Mouse (Mus musculus): ENCODE data around the gene Sept1. TPM values are rescaled to one million over a fixed set of nuclear protein-coding genes. Genes with fewer than 3 reads are reported as not detected.

The Sept1 gene
- polyA plus RNA-seq (2015; fragmentation: Nextera tagmentation; extraction: Ambion mirVana) = 27.1 and 28.3 TPM in 2 replicates

DNA sequence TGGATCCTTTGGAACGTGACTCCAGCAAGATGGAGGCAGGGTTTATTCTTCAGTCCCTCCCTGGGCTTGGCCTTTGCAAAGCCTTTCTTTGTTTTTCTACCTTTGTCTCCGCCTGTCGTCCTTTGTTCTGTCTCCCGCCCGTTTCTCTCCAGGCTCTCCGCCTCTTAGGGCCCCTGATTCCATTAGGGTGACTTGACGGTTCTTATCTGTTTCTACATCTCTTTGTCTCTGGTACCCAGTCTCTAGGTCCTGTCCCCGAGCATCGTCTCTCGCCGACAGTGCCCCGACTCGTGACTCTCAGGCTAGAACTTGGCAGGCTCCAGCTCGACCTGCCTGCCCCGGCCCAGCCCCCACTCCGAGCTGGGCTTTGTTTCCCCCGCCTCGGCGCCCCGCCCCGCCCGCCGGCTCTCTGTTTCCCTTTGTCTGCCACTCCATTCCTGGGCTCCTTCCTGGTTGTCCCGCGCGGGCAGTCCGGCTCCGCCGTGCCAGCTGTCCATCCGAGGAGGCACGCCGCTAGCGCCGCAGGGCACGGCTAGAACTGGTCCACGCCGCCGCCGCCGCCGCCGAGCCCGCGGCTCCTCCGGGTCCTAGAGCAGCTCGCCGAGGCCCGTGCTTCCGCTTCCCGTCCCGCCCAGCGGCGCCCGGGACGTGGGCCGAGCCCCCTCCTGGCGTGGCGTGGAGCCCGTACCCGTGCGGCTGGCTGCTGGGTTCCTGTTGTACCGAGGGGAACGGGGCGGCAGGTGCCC is at the start of gene Sept1, which contains the start of gene Zfp553:
Sept1 (minus strand) TSS at position 509 of the 746 bp plus-strand sequence.
Zfp553 (plus strand) TSS at position 440 of the 746 bp plus-strand sequence.
- Histone ChIP-seq H3K27me3 (no peaks in the 10 kb centered on the region), H3K9ac (replicated peaks) (peak within 1 kb of the TSS; percentile 98), H3K27ac (peak within 1 kb of the TSS; percentile 97), H3K4me2 (replicated peaks) (peak within 1 kb of the TSS; percentile 92), H3K9me3 (no peaks in the 10 kb centered on the region), H3K4me1 (replicated peaks) (peaks cover 58% of the 10 kb centered on the region), H3K36me3 (peaks cover 47% of the 10 kb centered on the region), H3K4me3 (replicated peaks) (peak within 1 kb of the TSS; percentile 94)
- WGBS = under 1% methylated on average over 63 of the region's 64 CpGs
- ATAC-seq = peak; percentile 95

DNA sequence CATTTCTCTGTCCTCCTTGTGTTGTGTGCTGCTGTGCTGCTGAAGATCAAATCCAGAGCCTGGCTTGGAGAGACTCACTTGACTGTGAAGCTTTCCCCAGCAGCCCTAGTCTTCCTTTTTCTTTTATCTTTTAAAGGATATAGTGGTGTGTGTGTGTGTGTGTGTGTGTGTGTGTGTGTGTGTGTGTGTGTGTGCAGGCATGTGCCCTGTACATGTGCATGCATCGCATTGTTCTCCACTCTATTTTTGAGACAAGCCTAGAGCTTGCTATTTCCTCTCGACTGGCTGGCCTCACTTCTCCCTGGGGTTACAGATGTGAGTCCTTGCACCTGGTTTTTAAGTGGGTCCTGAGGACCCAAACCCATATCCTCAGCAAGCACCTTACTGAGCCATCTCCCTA is 49.3 kb upstream of the Sept1 start:
- 74% methylated on average over 2 of the region's 2 CpGs for WGBS
- no peak overlapping the region for H3K4me3 ChIP-seq (replicated peaks)
- H3K27me3 ChIP-seq = no peaks in the 10 kb centered on the region
- peaks cover 3% of the 10 kb centered on the region; the same call in 1 of the 2 replicates for H3K9me3 ChIP-seq
- H3K4me2 ChIP-seq (replicated peaks) = no peak overlapping the region
- no peaks in the 10 kb centered on the region for H3K4me1 ChIP-seq (replicated peaks)
- ATAC-seq = no peak
- no peaks in the 10 kb centered on the region for H3K36me3 ChIP-seq
- no peak overlapping the region for H3K27ac ChIP-seq
- H3K9ac ChIP-seq (replicated peaks) = no peak overlapping the region

DNA sequence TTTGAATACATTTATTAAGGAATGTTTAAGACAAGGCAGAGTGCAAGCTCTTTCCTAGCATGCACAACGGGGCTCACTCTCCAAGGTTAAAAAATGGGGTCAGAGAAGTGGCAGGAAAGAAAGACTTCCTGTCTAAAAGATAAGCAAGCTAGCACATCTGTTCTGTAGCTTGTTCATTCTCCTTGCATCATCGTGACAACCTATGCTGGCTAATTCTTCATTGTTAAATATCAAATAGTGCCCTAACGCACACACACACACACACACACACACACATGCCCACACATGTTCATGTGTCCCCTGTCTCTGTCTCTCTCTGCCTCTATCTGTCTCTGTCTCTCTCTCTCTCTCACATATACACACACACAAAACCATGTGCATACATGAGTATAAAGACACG is 48.2 kb upstream of the Sept1 start:
- Histone ChIP-seq H3K4me3 (replicated peaks) (no peak overlapping the region), H3K4me2 (replicated peaks) (no peak overlapping the region), H3K9ac (replicated peaks) (no peak overlapping the region), H3K4me1 (replicated peaks) (no peaks in the 10 kb centered on the region), H3K36me3 (no peaks in the 10 kb centered on the region), H3K27ac (no peak overlapping the region), H3K9me3 (no peaks in the 10 kb centered on the region), H3K27me3 (no peaks in the 10 kb centered on the region)
- WGBS = 86% methylated on average over 4 of the region's 4 CpGs
- no peak for ATAC-seq

DNA sequence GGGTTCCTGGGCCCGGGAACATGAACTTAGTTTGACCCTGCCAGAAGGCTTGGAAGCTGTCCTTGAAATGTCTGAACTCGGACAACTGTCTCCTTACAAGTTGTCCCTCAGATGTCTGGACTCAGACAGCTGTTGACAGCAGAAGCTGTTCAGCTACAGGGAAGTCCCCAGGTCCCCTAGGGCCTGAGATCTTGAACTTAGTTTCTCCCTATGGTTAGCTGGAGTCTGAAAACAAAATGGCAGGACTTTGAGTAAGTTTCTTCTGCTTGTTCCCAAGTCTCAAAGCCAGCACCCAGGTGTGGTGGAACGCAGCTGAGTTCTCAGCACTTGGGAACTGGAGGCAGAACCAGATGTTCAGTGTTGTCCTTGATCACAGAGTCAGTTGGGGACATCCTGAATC is 47.2 kb upstream of the Sept1 start:
- Histone ChIP-seq H3K36me3 (no peaks in the 10 kb centered on the region), H3K9me3 (no peaks in the 10 kb centered on the region), H3K27me3 (no peaks in the 10 kb centered on the region), H3K4me2 (replicated peaks) (no peak overlapping the region), H3K27ac (no peak overlapping the region), H3K4me1 (replicated peaks) (no peaks in the 10 kb centered on the region), H3K4me3 (replicated peaks) (no peak overlapping the region), H3K9ac (replicated peaks) (no peak overlapping the region)
- no peak for ATAC-seq
- 82% methylated on average over 3 of the region's 3 CpGs for WGBS

DNA sequence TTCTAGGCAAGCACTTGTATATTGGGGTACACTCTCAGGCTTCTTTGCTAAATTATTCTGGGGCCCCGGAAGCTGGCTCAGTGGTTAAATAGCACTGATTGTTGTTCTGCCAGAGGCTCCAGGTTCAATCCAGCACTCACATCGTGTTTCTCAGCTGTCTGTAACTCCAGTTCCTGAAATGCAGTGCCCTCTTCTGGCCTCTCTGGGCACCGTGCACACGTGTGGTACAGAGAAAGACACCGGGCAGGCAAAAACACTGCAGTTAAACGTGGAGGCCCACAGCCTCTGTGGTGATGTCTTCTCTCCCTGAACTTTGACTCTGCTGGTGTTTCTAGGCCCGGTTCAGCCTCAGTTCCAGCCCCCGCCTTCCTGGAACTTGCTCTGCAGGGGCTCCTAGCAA is 45.4 kb upstream of the Sept1 start:
- H3K27me3 ChIP-seq = no peaks in the 10 kb centered on the region
- 24% methylated on average over 8 of the region's 8 CpGs for WGBS
- H3K9me3 ChIP-seq = no peaks in the 10 kb centered on the region
- no peak overlapping the region for H3K27ac ChIP-seq
- H3K4me2 ChIP-seq (replicated peaks) = no peak overlapping the region
- H3K4me3 ChIP-seq (replicated peaks) = no peak overlapping the region
- no peaks in the 10 kb centered on the region for H3K36me3 ChIP-seq
- peaks cover 5% of the 10 kb centered on the region for H3K4me1 ChIP-seq (replicated peaks)
- no peak overlapping the region for H3K9ac ChIP-seq (replicated peaks)
- ATAC-seq = no peak

DNA sequence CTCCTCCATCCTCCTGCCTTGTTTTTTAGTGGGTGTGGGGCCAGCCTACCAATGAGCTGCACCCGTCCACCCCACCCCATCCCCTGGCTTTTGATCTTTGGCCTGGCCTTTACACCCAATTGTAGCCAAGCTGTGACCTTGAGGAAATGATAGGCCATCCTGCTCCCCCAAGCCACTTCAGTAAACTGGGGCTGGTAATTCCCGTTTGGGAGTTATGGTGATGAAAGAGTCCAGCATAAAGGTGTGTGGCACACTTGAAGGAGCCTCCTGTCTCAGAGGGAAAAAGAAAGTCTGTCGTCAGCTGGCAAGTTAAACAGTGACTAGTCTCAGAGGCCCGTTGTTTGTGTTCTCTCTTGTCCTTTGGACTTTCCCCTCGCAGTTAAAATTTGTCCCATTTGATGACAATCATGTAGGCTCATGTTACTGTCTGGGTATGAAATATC is 43.6 kb upstream of the Sept1 start:
- ATAC-seq = no peak
- Histone ChIP-seq H3K27me3 (no peaks in the 10 kb centered on the region), H3K4me3 (replicated peaks) (no peak overlapping the region), H3K27ac (no peak overlapping the region), H3K9ac (replicated peaks) (no peak overlapping the region), H3K9me3 (no peaks in the 10 kb centered on the region), H3K36me3 (no peaks in the 10 kb centered on the region), H3K4me1 (replicated peaks) (peaks cover 20% of the 10 kb centered on the region), H3K4me2 (replicated peaks) (no peak overlapping the region)
- WGBS = 80% methylated on average over 5 of the region's 5 CpGs

DNA sequence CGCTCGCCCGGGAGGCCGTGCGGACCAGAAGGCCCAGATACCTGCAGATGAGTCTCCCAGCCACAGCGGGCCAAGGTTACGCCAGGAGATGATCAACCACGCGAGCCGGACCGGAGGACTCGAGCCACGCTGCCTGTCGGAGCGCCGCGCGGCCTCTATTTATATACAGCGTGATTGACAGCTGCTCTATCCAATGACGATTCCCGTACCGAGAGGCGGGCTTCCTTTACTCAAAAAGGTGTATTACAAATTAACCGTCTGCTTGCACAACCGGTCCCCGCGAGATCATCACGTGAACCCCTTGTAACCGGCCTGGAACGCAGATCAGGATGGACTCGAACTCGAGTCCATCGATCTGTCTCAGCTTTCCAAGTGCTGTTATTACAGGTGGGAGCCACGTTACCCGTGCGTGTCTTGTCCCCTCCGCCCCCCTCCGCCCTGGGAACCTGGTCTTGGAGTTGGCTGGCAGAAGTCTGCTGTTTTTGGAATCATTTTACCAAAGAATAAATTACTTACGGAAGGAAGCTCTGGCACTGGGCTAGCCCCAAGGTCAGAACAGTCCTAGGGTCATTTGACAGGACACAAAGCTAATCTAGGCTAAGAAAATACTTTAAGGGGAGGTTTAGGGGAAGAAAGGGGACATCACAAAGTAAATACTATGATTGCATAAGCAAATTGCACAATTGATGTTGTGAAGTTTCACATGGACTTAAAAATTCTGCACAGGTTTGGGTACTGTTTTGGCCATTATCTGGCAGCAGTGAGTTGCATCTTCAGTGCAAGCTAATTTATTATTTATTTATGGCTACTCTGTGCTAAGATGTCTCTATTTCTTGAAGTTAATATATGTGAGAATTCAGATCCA is 41.2 kb upstream of the Sept1 start, which contains the start of gene Sephs2:
Sephs2 (minus strand) TSS at position 131 of the 865 bp plus-strand sequence.
- H3K36me3 ChIP-seq = peaks cover 13% of the 10 kb centered on the region
- peak within 1 kb of the TSS; percentile 87 for H3K9ac ChIP-seq (replicated peaks)
- H3K4me2 ChIP-seq (replicated peaks) = peak within 1 kb of the TSS; percentile 95
- WGBS = 3% methylated on average over 39 of the region's 39 CpGs
- peak within 1 kb of the TSS; percentile 83 for H3K27ac ChIP-seq
- peak; percentile 96 for ATAC-seq
- no peaks in the 10 kb centered on the region for H3K9me3 ChIP-seq
- no peaks in the 10 kb centered on the region for H3K27me3 ChIP-seq
- H3K4me3 ChIP-seq (replicated peaks) = peak within 1 kb of the TSS; percentile 72
- H3K4me1 ChIP-seq (replicated peaks) = peaks cover 26% of the 10 kb centered on the region

DNA sequence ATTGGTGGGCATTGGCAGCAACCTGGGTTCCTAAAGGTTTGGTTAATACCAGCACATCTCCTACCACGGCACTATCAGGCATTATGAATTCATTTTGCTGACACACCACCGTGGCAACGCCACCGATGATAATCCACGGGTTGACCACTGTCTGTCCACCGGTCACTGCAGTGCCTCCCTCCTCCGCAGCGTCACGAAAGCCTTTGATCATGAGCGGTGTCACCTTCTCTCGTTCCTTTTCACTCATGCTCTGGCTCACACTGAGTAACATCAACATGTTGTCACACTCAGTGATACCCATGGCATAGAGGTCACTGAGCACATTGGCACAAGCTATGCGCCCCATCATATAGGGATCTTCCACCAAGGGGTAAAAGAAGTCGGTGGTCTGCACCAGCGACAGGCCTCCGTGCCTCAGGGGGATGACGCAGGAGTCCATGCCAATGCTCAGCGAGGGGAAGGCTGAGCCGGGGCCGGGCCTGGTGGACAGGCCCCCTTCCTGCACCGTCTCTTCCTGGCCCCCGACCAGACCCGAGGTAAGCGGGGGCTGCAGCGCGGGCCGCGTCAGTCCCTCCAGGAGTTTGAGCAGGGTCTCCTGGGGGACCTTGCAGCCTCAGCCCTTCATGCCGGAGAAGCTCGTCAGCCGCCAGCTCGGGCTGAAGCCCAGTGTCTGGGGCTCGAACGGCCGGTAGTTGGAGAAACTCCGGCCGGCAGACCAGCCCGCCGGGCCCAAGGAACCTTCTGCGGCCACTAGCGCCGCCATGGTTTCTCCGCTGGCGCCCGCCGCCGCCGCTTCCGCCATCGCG is 40.4 kb upstream of the Sept1 start:
- peak; percentile 81 for ATAC-seq
- Histone ChIP-seq H3K9ac (replicated peaks) (peak overlapping the region; percentile 87), H3K4me3 (replicated peaks) (peak overlapping the region; percentile 72), H3K36me3 (peaks cover 20% of the 10 kb centered on the region), H3K4me1 (replicated peaks) (peaks cover 26% of the 10 kb centered on the region), H3K4me2 (replicated peaks) (peak overlapping the region; percentile 95), H3K27me3 (no peaks in the 10 kb centered on the region), H3K27ac (peak overlapping the region; percentile 83), H3K9me3 (no peaks in the 10 kb centered on the region)
- WGBS = 17% methylated on average over 50 of the region's 50 CpGs

DNA sequence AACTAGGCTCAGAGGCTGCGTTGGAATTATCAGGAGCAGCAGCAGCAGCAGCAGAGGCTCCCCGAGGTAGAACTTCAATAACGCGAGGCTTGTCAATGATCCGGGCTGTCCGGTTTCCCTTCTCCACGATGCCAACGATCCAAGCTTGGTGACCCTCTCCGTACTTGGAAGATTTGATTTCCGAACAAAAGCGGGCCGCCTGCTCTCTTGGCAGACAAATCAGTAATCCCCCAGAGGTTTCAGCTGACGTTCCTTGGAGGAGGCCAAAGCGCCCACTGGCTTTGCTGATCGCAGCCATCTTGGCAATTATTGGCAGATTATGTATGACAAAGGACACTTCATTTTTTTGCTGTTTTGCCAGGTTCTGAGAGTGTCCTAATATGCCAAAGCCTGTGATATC is 39.6 kb upstream of the Sept1 start:
- no peaks in the 10 kb centered on the region for H3K9me3 ChIP-seq
- peak overlapping the region; percentile 95 for H3K4me2 ChIP-seq (replicated peaks)
- WGBS = 93% methylated on average over 15 of the region's 15 CpGs
- ATAC-seq = no peak
- peaks cover 24% of the 10 kb centered on the region for H3K36me3 ChIP-seq
- 0 out of 2 replicates have a peak overlapping the region, but pooled peaks have one; percentile 23 for H3K9ac ChIP-seq (replicated peaks)
- peaks cover 26% of the 10 kb centered on the region for H3K4me1 ChIP-seq (replicated peaks)
- no peak overlapping the region for H3K27ac ChIP-seq
- H3K27me3 ChIP-seq = no peaks in the 10 kb centered on the region
- H3K4me3 ChIP-seq (replicated peaks) = peak overlapping the region; percentile 72

DNA sequence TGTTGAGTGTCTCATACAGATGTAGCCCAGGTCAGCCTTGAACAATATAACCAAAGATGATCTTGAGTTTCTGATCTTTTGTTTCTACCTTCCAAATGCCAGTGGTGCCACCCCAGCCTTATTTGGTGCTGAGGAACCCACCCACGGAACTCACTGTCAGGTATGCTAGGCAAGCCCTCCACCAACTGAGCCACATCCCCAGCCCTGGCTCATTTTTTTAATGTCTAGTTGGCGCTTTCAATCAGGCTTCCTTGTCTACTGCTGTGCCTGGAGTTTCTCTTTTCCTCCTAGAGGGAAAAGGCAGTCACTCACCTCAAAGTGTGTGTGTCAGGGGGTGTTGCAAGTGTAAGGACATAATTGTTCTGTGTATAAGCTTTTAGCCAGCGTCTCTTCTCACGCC is 38.2 kb upstream of the Sept1 start:
- no peak overlapping the region for H3K4me3 ChIP-seq (replicated peaks)
- no peak overlapping the region for H3K9ac ChIP-seq (replicated peaks)
- no peaks in the 10 kb centered on the region for H3K9me3 ChIP-seq
- ATAC-seq = no peak
- whole genome bisulfite sequencing = 96% methylated on average over 4 of the region's 4 CpGs
- H3K27me3 ChIP-seq = no peaks in the 10 kb centered on the region
- H3K4me2 ChIP-seq (replicated peaks) = no peak overlapping the region
- H3K36me3 ChIP-seq = peaks cover 24% of the 10 kb centered on the region
- no peak overlapping the region for H3K27ac ChIP-seq
- H3K4me1 ChIP-seq (replicated peaks) = peaks cover 26% of the 10 kb centered on the region

DNA sequence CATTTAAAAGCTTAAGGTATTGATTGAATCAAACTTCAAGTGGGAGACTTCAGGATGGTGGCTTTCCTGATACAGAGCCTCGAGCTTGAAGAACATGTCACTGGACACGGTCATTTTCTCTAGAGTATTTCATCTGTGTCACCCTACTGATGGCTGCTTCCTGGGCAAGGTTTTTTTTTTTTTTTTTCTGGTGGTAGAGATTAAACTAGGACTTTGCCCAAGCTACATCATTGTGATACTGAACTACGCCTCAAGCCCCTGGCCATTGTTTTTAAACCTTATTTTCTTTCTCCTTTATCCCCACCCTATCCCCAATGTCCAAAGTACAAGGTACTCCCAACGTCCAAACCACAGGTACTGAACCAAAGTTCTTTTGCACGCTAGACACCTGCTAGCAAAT is 37.7 kb upstream of the Sept1 start:
- ATAC-seq = no peak
- 92% methylated on average over 5 of the region's 5 CpGs for whole genome bisulfite sequencing

More for the DNA sequence above, 37.7 kb upstream of the Sept1 start:
- Histone ChIP-seq H3K9me3 (no peaks in the 10 kb centered on the region), H3K27ac (no peak overlapping the region), H3K36me3 (peaks cover 24% of the 10 kb centered on the region), H3K27me3 (no peaks in the 10 kb centered on the region), H3K4me1 (replicated peaks) (peaks cover 26% of the 10 kb centered on the region), H3K4me3 (replicated peaks) (no peak overlapping the region), H3K9ac (replicated peaks) (no peak overlapping the region), H3K4me2 (replicated peaks) (no peak overlapping the region)
